Mouse (Mus musculus) left cerebral cortex, adult 8-10 months (tissue): ENCODE measurements around the gene Zfp410. TPM values are rescaled to one million over a fixed set of nuclear protein-coding genes. Genes with fewer than 3 reads are reported as not detected.
"Not testable (repeated sequence)": the region's sequence is repeated elsewhere in the genome, so short reads cannot be mapped to it uniquely, and the experiment has no call there.

Source experiments
- DNase-seq, 2 experiments: peaks; one replicate each; pipeline ENCODE4 v3.0.0; 2022; ENCODE audit warnings: low spot score in 2 of 2
- total RNA-seq, 4 experiments: library from RNA; stranded (reverse); gene quantifications; 2 replicates each; pipeline ENCODE4 v1.2.4; 2022

Gene Zfp410
- total RNA-seq = 10 to 100 TPM; 30.9 to 40.4 (median 33.1) TPM

- peak; percentile 74 to 76 for DNase-seq
These were observed at the start of gene Zfp410 for GRCm38 (mm10) chr12:84316721-84317621. Gene Zfp410 (plus strand): TSS chr12:84316852.

GRCm38 (mm10) chr12:84267264-84267663 lies 49.4 kb upstream of the Zfp410 start:
- DNase-seq = no peak

GRCm38 (mm10) chr12:84273366-84273765 lies 43.3 kb upstream of the Zfp410 start:
- no peak for DNase-seq

GRCm38 (mm10) chr12:84275288-84275687 lies 41.4 kb upstream of the Zfp410 start:
- no peak for DNase-seq

- DNase-seq = no peak
These were observed 40.4 kb upstream of the Zfp410 start for GRCm38 (mm10) chr12:84276288-84276687.

GRCm38 (mm10) chr12:84276799-84277198 lies 39.9 kb upstream of the Zfp410 start:
- DNase-seq = no peak

GRCm38 (mm10) chr12:84277832-84278231 lies 38.8 kb upstream of the Zfp410 start:
- DNase-seq = no peak

GRCm38 (mm10) chr12:84278901-84279300 lies 37.8 kb upstream of the Zfp410 start:
- peak in 1 of 2 experiments; percentile 24 for DNase-seq

GRCm38 (mm10) chr12:84284391-84284790 lies 32.3 kb upstream of the Zfp410 start:
- DNase-seq = no peak

GRCm38 (mm10) chr12:84284885-84285592 lies 31.6 kb upstream of the Zfp410 start, which contains the start of gene Ptgr2:
Gene Ptgr2 (plus strand): TSS chr12:84285232.
- DNase-seq = peak; percentile 69 to 90

- DNase-seq = no peak
These were observed 31.1 kb upstream of the Zfp410 start for GRCm38 (mm10) chr12:84285593-84285968.

GRCm38 (mm10) chr12:84288461-84288860 lies 28.2 kb upstream of the Zfp410 start:
- DNase-seq = no peak

GRCm38 (mm10) chr12:84297851-84298250 lies 18.8 kb upstream of the Zfp410 start:
- DNase-seq = no peak

- no peak for DNase-seq
These were observed 17.4 kb upstream of the Zfp410 start for GRCm38 (mm10) chr12:84299265-84299664.

GRCm38 (mm10) chr12:84304101-84304500 lies 12.6 kb upstream of the Zfp410 start:
- DNase-seq = no peak

GRCm38 (mm10) chr12:84304554-84304953 lies 12.1 kb upstream of the Zfp410 start:
- no peak for DNase-seq

- no peak for DNase-seq
These were observed 5.3 kb upstream of the Zfp410 start for GRCm38 (mm10) chr12:84311306-84311705.

- DNase-seq = no peak
These were observed 646 bp upstream of the Zfp410 start for GRCm38 (mm10) chr12:84316006-84316405.

GRCm38 (mm10) chr12:84327111-84327512 lies 10.5 kb downstream of the Zfp410 start:
- no peak for DNase-seq

- no peak for DNase-seq
These were observed 20.4 kb downstream of the Zfp410 start for GRCm38 (mm10) chr12:84336963-84337625.

- DNase-seq = no peak
These were observed 30.5 kb downstream of the Zfp410 start for GRCm38 (mm10) chr12:84347192-84347591.

- not testable (repeated sequence) for DNase-seq
These were observed 42.0 kb downstream of the Zfp410 start for GRCm38 (mm10) chr12:84358699-84359098.
